Mouse (Mus musculus) heart, adult 2 months (tissue): Measurements from ENCODE around the gene Ptger1. TPM values are rescaled to one million over a fixed set of nuclear protein-coding genes. Genes with fewer than 3 reads are reported as not detected.
A peak's percentile ranks its signal among the peaks of the same experiment; 100 is the strongest.

Experiments used
- DNase-seq, 2 experiments: peaks; one replicate each; pipeline ENCODE4 v3.0.0; 2021
- H3K27ac ChIP-seq: fragments of 200-600 bp; 2 replicates; pipeline ENCODE4 v1.8.1; 2022
- H3K27me3 ChIP-seq: fragments of 200-500 bp; 2 replicates; pipeline ENCODE4 v1.6.1; 2012; ENCODE audit warnings: mild to moderate bottlenecking, low read length, inconsistent platforms, mixed read lengths; ENCODE audit not compliant: control insufficient read depth, insufficient read depth
- H3K36me3 ChIP-seq: fragments of 200-500 bp; 2 replicates; pipeline ENCODE4 v1.6.1; 2012; ENCODE audit warnings: low read length, inconsistent platforms; ENCODE audit not compliant: control insufficient read depth, insufficient read depth
- H3K4me1 ChIP-seq: fragments of 200-500 bp; 2 replicates; pipeline ENCODE4 v1.6.1; 2011; ENCODE audit warnings: low read length; ENCODE audit not compliant: control insufficient read depth, insufficient read depth
- H3K4me3 ChIP-seq: fragments of 200-600 bp; 2 replicates; pipeline ENCODE4 v1.8.1; 2022
- H3K79me2 ChIP-seq: fragments of 200-500 bp; replicated peaks from 2 replicates; pipeline ENCODE4 v1.6.1; 2012; ENCODE audit warnings: mild to moderate bottlenecking, inconsistent platforms, low read length, moderate library complexity, mixed read lengths; ENCODE audit not compliant: control insufficient read depth, insufficient read depth
- H3K9ac ChIP-seq: fragments of 200-500 bp; 2 replicates; pipeline ENCODE4 v1.6.1; 2012; ENCODE audit warnings: low read depth, mild to moderate bottlenecking, control low read depth, inconsistent platforms, low read length, mixed read lengths
- CTCF ChIP-seq: fragments of 200-600 bp; IDR thresholded peaks from 2 replicates; pipeline ENCODE4 v1.8.1; 2022; ENCODE audit warnings: antibody characterized with exemption, mild to moderate bottlenecking, moderate library complexity
- EP300 ChIP-seq: fragments of 200-500 bp; IDR thresholded peaks from 2 replicates; pipeline ENCODE4 v1.6.1; 2011; ENCODE audit warnings: low read depth, low read length, control low read depth; ENCODE audit not compliant: insufficient read depth
- POLR2A ChIP-seq: fragments of 200-500 bp; IDR thresholded peaks from 2 replicates; pipeline ENCODE4 v1.6.1; 2011; ENCODE audit warnings: mild to moderate bottlenecking, low read depth, low read length, control low read depth; ENCODE audit not compliant: insufficient read depth
- WGBS: fragments of 180-500 bp; shearing (Covaris S2); methylation state at CpG from one replicate; pipeline ENCODE4 v1.1.7; 2018; 5-methylcytosine and 5-hydroxymethylcytosine counted together
- intact Hi-C: fragments of 180-260 bp; cut with DNase I; formaldehyde crosslinking; loops from one replicate; pipeline ENCODE4 v1.15.1; 2025
- polyA plus RNA-seq: library from polyadenylated mRNA; depleted of rRNA; stranded (reverse); fragments of >200 nt; gene quantifications from 2 replicates; pipeline ENCODE4 v1.2.3, GENCODE M21; 2012
- total RNA-seq, 2 experiments: library from RNA; stranded (reverse); gene quantifications; 2 replicates each; pipeline ENCODE4 v1.2.3; 2021

The Ptger1 gene
- total and polyA plus RNA-seq, 3 experiments: 0.37 to 0.41 (median 0.39) TPM

DNA sequence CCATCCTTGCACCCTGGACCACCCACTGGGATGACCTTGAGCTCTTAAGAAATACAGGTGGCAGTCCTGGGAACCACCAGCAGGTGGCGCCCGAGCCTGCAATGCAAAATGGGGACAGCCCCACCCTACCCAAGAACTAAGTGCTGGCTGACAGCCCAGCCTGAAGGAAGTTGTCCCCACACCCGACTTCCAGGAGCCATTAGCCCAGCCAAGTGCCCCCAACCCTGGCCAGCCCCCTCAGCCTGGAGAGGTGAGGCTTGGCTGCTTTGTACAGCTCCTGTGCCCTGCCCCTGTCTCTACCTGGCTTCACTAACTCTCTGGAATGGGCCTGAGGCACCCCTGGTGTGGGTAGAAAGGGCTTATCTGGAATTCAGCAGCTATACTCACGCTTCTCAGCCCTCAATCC, 4.1 kb upstream of the Ptger1 start:
- H3K4me3 ChIP-seq: no peak overlapping the region
- peak; percentile 88 to 94 for DNase-seq
- no peaks in the 10 kb centered on the region for H3K27me3 ChIP-seq
- no peaks in the 10 kb centered on the region for H3K36me3 ChIP-seq
- H3K4me1 ChIP-seq: peaks cover 14% of the 10 kb centered on the region
- H3K9ac ChIP-seq: 0 out of 2 replicates have a peak overlapping the region, but pooled peaks have one; percentile 14
- H3K27ac ChIP-seq: peak overlapping the region; percentile 57
- intact Hi-C loops: loop anchor here (1.0 to 5.0 kb wide), 4 partner anchors 35 to 259 kb away; partner anchors contain the start of gene Pkn1
- 7% methylated on average over 4 of the region's 4 CpGs for WGBS
- H3K79me2 ChIP-seq: no peaks in the 10 kb centered on the region
- TF ChIP-seq CTCF (no peak; the same call in none of the 2 replicates), EP300 (peak; percentile 77; the same call in 1 of the 2 replicates), POLR2A (0 out of 2 replicates have a peak, but pooled peaks have one; percentile 14)

DNA sequence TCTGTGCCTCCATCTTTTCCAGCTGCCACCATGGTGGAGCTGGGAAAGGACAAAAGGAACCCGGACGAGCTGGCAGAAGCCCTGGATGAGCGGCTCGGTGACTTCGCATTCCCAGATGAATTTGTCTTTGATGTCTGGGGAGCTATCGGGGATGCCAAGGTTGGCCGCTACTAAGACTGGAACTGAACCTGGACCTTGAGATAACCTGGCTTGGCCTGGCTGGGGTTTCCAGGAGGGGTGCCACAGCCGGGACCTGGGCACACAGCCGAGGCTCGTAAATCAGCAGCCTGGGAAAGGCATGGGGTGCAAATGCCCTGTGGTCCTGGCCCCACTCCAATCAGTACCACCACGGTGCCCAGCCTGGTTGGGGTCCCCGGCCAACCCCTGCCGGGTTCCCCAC, 2.4 kb upstream of the Ptger1 start:
- peaks cover 14% of the 10 kb centered on the region for H3K4me1 ChIP-seq
- no peak overlapping the region for H3K27ac ChIP-seq
- H3K4me3 ChIP-seq: no peak overlapping the region
- WGBS: 88% methylated on average over 13 of the region's 13 CpGs
- intact Hi-C loops: loop anchor here (5.0 kb wide), 1 partner anchor 33 kb away; the partner anchor contains the start of gene Pkn1
- H3K36me3 ChIP-seq: no peaks in the 10 kb centered on the region
- H3K9ac ChIP-seq: no peak overlapping the region
- DNase-seq: no peak
- H3K79me2 ChIP-seq: no peaks in the 10 kb centered on the region
- TF ChIP-seq POLR2A (no peak), CTCF (no peak), EP300 (no peak)
- H3K27me3 ChIP-seq: no peaks in the 10 kb centered on the region

DNA sequence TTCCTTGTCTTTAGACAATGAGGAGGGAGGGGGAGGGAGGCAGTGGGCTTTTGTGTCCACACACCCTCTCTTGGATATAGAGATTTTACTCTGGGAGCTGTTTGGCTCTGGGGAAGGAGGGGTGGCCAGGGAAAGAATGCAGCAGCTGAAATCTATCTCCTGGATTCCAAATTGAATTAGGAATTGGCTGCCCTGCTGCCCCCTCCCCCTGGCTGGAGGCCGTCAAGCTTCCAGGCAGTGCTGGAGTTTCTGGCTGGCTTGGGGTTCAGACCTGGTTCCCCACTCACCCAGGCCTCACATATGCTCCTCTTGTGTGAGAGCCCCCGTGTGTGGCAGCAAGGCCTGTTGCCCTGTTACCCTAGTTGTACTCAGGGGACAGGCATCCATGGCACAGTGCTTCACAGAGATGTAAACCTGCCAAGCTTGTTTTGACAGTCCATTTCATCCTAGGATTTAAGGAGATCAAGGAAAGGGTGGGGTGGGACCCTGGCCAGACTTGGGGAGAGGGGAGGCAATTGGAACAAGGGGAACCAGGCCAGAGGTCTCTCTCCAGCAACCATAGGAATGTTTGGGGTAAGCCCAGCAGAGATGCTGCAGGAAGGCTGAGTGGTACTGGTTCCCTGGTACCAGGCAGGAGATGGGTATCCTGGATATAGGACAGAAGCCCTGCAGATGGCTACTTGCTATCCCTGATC, 1.4 kb upstream of the Ptger1 start:
- Histone ChIP-seq H3K27ac (no peak overlapping the region), H3K79me2 (no peaks in the 10 kb centered on the region), H3K4me3 (no peak overlapping the region), H3K27me3 (no peaks in the 10 kb centered on the region), H3K4me1 (peaks cover 14% of the 10 kb centered on the region), H3K36me3 (no peaks in the 10 kb centered on the region), H3K9ac (no peak overlapping the region)
- TF ChIP-seq EP300: no peak
- no peak for TF ChIP-seq POLR2A
- TF ChIP-seq CTCF: no peak
- WGBS: 46% methylated on average over 2 of the region's 2 CpGs
- peak in 1 of 2 experiments; percentile 42 for DNase-seq
- intact Hi-C loops: loop anchor here (5.0 kb wide), 3 partner anchors 32 to 287 kb away; partner anchors contain the start of gene Pkn1

DNA sequence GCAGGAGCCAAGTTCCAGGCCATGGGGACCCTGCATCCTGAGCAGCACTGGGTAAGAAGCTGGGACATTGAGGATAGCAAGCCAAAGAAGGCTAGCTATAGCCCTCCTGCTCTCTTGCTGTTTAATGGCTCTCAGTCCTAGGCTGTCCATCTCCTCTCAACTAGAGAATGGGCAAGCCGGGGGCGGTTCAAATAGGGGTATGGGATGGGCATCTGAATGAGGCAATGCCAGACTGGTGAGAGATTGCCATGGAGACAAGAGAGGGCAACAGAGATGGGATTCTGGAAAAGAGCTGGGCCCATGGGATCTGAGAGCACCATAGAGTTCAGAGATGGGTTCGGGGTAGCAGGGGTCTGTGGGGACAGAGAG, 372 bp downstream of the Ptger1 start:
- TF ChIP-seq CTCF: no peak
- no peak for TF ChIP-seq EP300
- TF ChIP-seq POLR2A: no peak
- peaks cover 14% of the 10 kb centered on the region for H3K4me1 ChIP-seq
- intact Hi-C loops: loop anchor here (2.0 to 5.0 kb wide), 3 partner anchors 56 to 285 kb away; no protein-coding TSS in a partner anchor
- no peaks in the 10 kb centered on the region for H3K36me3 ChIP-seq
- H3K79me2 ChIP-seq: no peaks in the 10 kb centered on the region
- no peak for DNase-seq
- WGBS: 90% methylated on average over 3 of the region's 3 CpGs
- peak overlapping the region; percentile 12; the same call in 1 of the 2 replicates for H3K27ac ChIP-seq
- H3K9ac ChIP-seq: no peak overlapping the region
- no peaks in the 10 kb centered on the region for H3K27me3 ChIP-seq
- H3K4me3 ChIP-seq: no peak overlapping the region

DNA sequence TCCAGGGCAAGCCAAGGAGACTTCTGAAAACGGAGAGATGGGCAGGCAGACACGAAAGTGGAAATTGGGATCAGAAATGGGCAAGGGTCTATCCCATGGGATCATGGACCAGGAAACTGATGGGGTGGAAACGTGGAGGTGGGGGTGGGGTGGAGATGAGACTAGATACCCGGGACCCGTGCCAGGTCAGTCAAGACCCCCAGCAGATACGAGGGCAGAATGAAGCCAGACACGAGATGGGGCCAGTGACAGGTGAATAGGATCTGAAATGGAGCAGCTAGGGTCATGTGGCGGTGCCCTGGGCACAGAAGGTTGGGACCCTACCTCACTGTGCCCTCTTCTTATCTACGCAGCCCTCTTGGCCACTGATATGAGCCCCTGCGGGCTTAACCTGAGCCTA, 1.0 kb downstream of the Ptger1 start:
- Histone ChIP-seq H3K4me1 (peaks cover 12% of the 10 kb centered on the region), H3K9ac (no peak overlapping the region), H3K27ac (no peak overlapping the region), H3K27me3 (no peaks in the 10 kb centered on the region), H3K79me2 (no peaks in the 10 kb centered on the region), H3K36me3 (no peaks in the 10 kb centered on the region), H3K4me3 (no peak overlapping the region)
- TF ChIP-seq CTCF (no peak), POLR2A (no peak), EP300 (no peak)
- 80% methylated on average over 10 of the region's 10 CpGs for WGBS
- no peak for DNase-seq
- intact Hi-C loops: loop anchor here (2.0 to 5.0 kb wide), 3 partner anchors 55 to 285 kb away; no protein-coding TSS in a partner anchor
